Mouse (Mus musculus) megakaryocyte, embryonic 14.5 days (primary cell): ENCODE results near the gene Ccdc8.

Experiments used
- FLI1 ChIP-seq: IDR thresholded peaks from 2 replicates; pipeline ENCODE4 v1.6.1; 2012; ENCODE audit warnings: low read length, inconsistent platforms, mixed read lengths
- GATA1 ChIP-seq: IDR thresholded peaks from 3 replicates; pipeline ENCODE4 v1.6.1; 2012; ENCODE audit warnings: mixed read lengths, low read length, inconsistent platforms, borderline replicate concordance

DNA sequence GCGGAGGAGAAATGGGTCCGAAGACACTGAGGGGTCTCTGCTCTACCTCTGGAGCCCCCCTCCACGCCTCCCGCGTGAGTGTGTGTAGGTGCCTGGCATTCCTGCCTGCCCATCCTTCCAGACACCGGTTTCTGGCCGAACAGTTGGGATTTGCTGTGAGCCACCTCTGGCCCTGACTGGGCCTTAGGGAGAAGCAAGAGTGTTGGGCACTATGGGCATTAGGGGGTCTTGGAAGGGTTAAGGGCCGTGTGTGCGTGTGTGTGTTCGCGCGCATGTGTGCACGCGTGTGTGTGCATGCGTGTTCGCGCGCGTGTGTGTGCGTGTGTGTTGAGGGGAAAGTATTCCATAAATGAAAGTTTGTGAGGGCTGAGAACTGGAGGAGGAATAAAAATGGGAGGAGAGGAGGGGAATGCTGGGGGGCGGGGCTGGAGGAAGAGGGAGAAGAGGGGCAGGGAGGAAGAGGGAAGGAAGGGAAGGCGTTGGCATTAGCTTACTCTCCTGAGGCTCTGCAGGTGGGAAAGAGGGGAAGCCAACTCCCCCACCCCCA, 45.1 kb upstream of the Ccdc8 start:
- TF ChIP-seq GATA1 (no peak), FLI1 (no peak)
